Mouse (Mus musculus) cerebellum, adult (tissue): ENCODE data around the gene Tceal9.
A peak's percentile ranks its signal among the peaks of the same experiment; 100 is the strongest.
"Not testable (repeated sequence)": the region's sequence is repeated elsewhere in the genome, so short reads cannot be mapped to it uniquely, and the experiment has no call there.

Source experiments
- ATAC-seq: cut with Nextera tagmentation; 2 replicates; pipeline ENCODE4 v1.9.2; 2017; ENCODE audit warnings: mild to moderate bottlenecking, moderate library complexity, mixed read lengths; ENCODE audit not compliant: insufficient number of reproducible peaks, low FRiP score, low TSS enrichment

Tceal9 gene

GRCm38 (mm10) chrX:136269743-136270392 lies 25.0 kb downstream of the Tceal9 start, which contains the start of gene Bex3:
Bex3 (plus strand) TSS chrX:136270253.
- ATAC-seq = peak; percentile 97

- not testable (repeated sequence) for ATAC-seq
Observed at GRCm38 (mm10) chrX:136270393-136271111, 25.7 kb downstream of the Tceal9 start.

GRCm38 (mm10) chrX:136274542-136274941 lies 29.7 kb downstream of the Tceal9 start:
- ATAC-seq = no peak

GRCm38 (mm10) chrX:136275386-136275785 lies 30.5 kb downstream of the Tceal9 start:
- no peak for ATAC-seq

GRCm38 (mm10) chrX:136277577-136277976 lies 32.7 kb downstream of the Tceal9 start:
- ATAC-seq = no peak

- ATAC-seq = no peak
Observed at GRCm38 (mm10) chrX:136278401-136278800, 33.5 kb downstream of the Tceal9 start.

- no peak for ATAC-seq
Observed at GRCm38 (mm10) chrX:136279410-136279809, 34.5 kb downstream of the Tceal9 start.

- ATAC-seq = no peak
Observed at GRCm38 (mm10) chrX:136290817-136291281, 46.0 kb downstream of the Tceal9 start.
